Mouse (Mus musculus): Measurements from ENCODE around the gene Frs2. TPM values are rescaled to one million over a fixed set of nuclear protein-coding genes. Genes with fewer than 3 reads are reported as not detected.
A peak's percentile ranks its signal among the peaks of the same experiment; 100 is the strongest.
"Not testable (repeated sequence)": the region's sequence is repeated elsewhere in the genome, so short reads cannot be mapped to it uniquely, and the experiment has no call there.

Gene Frs2
- total RNA-seq, 1 experiment from 2014 or later: 29.5 TPM

DNA sequence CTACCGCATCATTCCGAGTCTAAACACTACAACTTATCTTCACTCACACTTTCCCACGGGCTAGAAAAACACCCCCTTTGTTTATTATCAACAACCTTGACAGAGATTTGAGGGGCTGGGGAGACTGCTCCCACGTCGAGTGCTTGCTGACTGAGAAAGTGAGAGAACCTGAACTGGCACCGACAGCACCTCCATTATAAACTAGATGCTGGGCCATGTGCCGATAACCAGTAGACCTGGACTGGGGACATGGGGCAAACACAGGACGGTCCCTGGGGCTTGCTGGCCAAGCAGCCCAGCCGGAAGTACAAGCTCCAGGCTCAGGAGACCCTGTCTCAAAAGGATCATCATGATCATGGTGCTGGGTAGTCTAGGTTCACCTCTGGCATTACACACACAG, 1.9 kb downstream of the Frs2 start:
- DNase-seq: no peak

DNA sequence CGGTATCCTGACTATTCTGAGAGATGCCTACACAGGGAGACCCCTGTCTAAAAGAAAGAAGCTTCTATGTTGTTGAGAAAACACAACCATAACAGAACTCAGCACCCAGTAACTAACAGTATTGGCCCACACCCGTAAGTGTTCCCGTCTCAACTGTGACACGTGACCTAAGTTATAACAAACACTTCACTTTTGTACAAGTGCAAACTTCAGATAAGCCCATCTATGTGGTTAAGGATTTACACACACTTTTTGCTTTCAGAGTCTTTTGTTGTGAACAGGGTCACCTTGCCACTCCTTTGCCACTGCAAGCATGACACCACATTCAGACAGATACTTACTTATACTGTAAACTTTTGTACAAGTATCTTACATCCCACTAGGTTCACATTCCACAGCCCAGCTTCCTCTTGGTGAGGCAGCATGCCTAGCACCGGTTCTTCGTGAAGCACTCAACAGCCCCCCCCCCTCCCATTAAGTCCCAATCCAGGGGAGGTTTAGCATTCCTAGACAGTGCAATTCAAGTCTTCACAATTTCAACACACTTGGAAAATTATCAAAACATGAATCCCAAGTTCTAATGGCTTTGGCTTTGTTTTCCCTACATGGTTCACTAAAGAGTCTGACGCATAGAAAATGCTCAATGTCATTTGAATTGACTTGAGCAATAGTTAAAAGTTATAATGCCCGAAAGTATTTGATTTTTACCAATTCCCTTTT, 2.6 kb downstream of the Frs2 start:
- no peak for DNase-seq

GRCm38 (mm10) chr10:117144628-117145027, 3.7 kb downstream of the Frs2 start:
- DNase-seq: no peak

GRCm38 (mm10) chr10:117144071-117144470, 4.3 kb downstream of the Frs2 start:
- no peak for DNase-seq

GRCm38 (mm10) chr10:117143311-117143710, 5.0 kb downstream of the Frs2 start:
- DNase-seq: no peak

GRCm38 (mm10) chr10:117141939-117142552, 6.3 kb downstream of the Frs2 start:
- DNase-seq: no peak

DNA sequence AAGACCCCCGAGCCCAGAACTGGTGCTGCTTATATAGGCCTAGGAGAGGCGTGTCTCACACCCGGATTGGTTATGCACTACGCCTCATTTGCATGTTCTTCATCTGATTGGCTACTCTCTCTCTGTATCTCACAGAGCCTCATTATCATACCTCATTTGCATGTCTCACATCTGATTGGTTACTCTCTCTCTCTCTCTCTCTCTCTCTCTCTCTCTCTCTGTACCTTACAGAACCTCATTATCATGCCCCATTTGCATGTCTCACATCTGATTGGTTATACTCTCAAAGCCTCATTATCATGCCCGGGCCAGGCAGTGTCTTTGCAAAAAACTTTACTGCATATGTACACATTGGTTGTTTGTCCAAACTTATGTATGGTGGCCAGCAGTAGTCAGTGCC, 16.8 kb downstream of the Frs2 start:
- DNase-seq: not testable (repeated sequence)

DNA sequence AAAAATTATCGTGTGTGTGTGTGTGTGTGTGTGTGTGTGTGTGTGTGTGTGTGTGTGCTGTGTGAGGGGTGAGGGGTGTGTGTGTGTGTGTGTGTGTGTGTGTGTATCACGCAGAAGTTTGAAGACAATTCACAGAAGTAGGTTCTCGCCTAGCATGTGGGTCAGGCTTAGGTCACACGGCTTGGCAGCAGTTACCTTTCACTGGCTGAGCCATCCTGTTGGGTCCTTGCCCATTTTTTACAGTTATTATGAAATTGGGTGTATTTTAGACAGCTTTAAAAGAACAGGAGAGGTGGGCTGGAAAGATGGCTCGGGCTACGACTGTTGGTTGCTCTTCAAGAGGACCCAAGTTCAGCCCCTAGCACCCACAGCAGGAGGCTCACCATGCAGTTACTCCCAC, 18.3 kb downstream of the Frs2 start:
- DNase-seq: peak; percentile 66

DNA sequence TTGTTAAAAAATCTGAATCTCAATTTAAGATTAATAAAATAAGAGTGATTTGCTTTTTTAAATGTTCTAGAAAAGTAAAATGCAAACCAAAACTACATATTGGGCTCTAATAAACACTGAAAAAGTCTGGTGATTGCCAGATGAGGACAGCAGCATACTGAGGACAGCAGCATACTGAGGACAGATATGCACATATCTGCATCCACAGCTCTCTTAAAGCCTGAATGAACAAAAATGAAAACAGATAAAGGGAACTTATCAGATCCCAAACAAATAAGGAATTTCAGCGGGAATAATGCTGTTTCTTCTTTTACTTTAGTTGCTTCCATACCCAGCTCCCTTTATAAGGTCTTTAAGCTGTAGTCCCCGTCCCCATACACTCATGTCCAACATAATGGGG, 19.6 kb downstream of the Frs2 start:
- DNase-seq: no peak

- no peak for DNase-seq
These were observed 20.9 kb downstream of the Frs2 start for GRCm38 (mm10) chr10:117127480-117127879.

DNA sequence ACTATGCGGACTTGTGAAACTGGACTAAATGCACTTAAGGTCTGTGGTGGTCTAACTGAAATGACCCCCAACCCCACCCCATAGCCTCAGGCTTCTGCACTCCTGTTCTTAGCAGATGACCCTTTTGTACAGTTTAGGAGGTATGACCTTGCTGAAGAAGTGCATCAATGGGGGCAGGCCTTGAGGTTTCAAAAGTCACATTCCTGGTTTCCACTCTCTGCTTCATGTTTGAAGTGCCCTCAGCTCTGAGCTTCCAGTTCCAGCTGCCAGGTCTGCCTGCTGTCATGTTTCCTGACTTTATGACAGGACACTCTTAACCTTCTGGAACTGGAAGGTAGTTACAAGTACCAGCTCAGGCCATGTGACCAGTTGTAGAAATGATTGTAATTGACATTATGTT, 21.6 kb downstream of the Frs2 start:
- DNase-seq: no peak

- DNase-seq: no peak
These were observed 22.1 kb downstream of the Frs2 start for GRCm38 (mm10) chr10:117126233-117126632.

- DNase-seq: no peak
These were observed 26.9 kb downstream of the Frs2 start for GRCm38 (mm10) chr10:117121448-117121847.

DNA sequence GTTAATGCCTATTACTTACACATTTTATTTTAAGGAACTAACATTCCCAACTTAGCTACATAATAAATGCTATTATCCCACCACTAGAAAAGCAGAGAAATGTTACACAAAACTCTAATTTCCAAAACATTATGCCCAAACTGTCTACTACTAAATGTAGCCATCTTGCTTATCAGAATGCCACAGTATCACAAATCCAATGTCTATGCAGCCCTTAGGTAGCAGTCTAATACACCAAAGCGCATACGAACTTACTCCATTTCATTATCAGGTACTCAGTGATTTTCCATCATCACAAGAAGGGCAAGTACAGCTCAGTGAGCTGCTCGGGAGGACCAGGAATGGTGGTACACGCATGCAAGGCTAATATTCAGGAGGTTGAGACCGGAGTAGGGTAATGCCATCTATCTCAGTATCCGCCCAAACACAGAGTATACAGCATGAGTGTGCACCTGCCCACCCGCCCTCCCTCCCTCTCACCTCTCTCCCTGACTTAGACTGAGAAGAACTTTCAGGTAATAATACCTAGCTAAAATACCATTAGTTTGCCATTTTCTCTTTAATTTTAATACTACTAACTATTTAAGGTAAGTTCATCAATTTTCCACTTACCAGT, 28.2 kb downstream of the Frs2 start:
- no peak for DNase-seq

GRCm38 (mm10) chr10:117119531-117119930, 28.8 kb downstream of the Frs2 start:
- no peak for DNase-seq

DNA sequence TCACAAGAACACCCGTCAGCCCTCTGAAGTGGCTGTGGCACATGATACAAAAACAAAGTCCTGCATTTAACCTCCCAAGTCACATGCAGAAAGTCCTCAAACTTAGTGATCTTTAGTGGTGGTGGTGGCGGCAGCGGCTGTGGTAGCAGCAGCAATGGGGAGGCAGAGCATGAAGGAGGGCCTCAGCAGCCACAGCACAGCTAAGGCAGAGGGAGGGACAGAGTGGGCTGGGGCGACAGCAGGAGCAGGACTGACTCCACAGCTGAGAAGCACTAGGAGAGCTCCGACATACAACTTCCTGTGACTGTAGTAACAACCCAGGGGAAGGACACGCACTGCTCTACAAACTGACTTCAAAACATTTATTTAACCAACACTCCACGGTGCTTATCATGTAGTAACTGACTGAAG, 29.9 kb downstream of the Frs2 start:
- no peak for DNase-seq

DNA sequence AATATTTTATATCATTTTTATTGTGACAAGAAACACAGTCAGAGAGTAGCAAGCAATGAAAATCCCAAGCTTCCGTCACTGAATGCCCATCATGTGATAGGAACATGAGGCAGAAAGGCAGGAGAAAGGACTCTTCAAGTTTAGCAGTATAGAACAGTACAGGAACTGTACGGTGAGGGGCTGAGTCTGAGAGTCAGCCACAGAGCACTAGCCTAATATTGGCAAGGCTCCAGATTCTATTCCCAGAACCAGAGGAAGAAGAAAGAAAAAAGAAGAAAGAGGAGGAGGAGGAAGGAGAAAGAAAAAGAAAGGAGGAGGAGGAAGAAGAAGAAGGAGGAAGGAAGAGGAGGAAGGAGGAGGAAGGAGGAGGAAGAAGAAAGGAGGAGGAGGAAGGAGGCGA, 32.7 kb downstream of the Frs2 start:
- no peak for DNase-seq

DNA sequence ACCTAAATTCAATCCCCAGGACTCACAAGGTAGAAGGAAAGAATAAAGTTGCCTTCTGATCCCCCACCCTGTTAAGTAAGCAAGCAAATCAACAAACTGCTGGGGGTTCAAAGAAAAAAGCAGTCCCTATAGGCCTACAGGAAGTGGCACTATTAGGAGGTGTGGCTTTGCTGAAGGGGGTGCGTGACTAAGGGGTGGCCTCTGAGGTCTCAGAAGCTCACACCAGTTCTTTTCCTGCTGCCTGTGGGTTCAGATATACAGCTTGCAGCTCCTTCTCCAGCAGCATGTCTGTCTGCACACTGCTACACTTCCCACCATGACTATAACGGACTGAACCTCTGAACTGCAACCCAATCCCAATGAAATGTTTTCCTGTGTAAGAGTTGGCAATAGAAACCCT, 35.8 kb downstream of the Frs2 start:
- DNase-seq: no peak

DNA sequence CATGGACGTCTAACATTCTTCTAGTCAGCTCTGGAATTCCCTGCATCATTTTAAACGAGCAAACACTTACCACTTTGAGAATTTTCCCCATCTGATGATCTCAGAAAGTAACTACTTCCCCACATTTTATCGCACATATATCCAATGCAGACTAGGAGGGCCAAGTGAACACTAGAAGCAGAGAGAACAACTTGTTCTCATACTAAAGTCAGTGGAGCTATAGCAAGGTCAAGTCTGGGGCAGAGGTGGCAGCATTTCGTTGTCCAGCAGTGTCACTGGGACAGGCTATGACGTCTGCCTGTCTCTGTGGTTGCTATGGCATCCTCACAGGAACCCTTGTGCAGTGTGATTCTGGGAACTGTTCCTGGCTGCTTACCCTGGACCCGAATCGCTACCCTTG, 36.9 kb downstream of the Frs2 start:
- DNase-seq: no peak

DNA sequence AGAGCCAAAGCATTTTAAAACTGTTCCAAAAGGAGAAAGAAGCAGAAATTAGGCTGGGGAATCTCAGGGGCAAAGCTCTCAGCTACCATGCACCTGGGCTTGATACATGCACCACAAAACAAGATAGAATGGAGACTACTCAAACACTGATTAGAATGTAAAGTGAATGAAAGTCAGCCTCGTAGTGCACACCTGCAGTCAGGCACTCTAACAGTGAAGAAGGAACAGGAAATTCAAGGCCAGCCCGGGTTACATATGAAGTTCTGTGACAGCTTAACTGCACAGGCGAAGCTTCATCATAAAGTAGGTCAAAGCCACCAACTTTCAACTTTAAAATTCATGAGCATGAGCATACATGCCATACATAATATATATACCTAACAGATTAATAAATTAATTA, 38.1 kb downstream of the Frs2 start:
- DNase-seq: no peak

- DNase-seq: no peak
These were observed 41.6 kb downstream of the Frs2 start for GRCm38 (mm10) chr10:117106686-117107085.

DNA sequence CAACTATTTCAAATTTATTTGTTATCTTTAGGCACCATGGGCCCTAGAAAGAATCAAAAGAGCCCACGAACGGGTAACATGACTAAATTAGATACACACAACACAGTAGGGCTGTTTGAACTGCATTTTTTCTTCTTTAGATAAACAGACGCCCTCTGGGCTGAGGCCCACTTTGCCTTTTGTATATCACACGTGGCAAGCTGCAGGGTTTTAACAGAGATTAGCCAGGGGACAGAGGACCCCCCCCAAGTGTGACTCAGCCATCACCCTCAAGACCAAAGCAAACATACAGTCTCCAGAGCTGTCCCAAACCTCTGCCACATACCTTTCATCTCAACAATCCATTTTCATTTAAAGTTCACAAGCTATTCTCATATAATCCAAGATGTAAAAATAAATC, 42.1 kb downstream of the Frs2 start:
- DNase-seq: no peak

DNA sequence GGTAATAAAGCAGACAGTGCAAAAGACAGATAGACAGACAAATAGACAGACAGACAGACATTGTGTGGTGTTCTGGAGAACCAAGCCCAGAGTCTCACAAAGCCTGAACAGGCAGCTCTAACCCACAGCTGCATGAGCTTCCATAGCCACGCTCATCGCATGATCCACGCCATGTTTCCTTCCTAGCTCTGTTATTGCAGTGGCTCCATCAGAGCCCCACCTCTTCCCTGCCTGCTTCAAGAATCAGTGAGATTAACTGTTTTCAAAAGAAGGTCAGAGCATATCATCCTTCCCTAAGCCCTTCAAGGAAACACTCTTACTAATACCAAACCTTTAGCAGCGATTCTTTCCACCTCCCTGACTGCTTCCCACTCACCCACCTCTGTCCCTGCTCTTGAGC, 43.3 kb downstream of the Frs2 start:
- DNase-seq: no peak
